In the genomic region with DNA sequence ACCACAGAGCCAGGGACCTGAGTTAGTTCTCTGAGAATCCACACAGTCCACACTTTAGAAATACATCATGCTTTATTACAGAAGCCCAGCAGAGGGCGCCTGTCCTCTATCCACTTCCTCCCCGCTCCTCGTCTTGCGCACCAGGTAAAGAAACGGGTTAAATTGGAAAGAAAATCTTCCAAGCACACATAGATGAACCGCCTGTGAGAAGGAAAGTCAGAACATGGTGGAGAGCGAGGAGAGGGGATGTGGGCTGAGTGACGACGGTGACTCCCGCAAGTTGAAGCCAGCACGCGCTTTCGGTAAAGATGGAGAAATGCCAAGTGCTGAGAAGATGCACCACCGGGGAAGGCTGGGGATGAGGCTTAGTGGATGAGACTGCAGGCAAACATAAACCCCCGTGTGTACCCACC, we compare ENCODE assay signal across 8 mouse cellular contexts. TPM values are rescaled to one million over a fixed set of nuclear protein-coding genes. Genes with fewer than 3 reads are reported as not detected.
A peak's percentile ranks its signal among the peaks of the same experiment; 100 is the strongest.
DNase-seq lines count a peak whose midpoint lies in the region; ATAC-seq and TF ChIP-seq lines count a peak whose summit lies in the region.

No protein-coding gene starts in this region.

- WGBS in intestine, postnatal 0 days: 2% methylated on average over 15 of the region's 15 CpGs
- WGBS in midbrain, embryonic 13.5 days: 3% methylated on average over 15 of the region's 15 CpGs

- peak; percentile 33 to 41 for DNase-seq in urinary bladder, adult 18-20 months (ENCODE audit: low spot score in 2 of 2)
- DNase-seq in urinary bladder, adult 2 months (ENCODE audit: low spot score): no peak
- DNase-seq in embryo, embryonic 10.5 days (ENCODE audit: low spot score): peak; percentile 87
- peak; percentile 28 for DNase-seq in gastrocnemius, postnatal 25 days
- peak; percentile 73 for DNase-seq in left cerebral cortex, postnatal 4 days
- DNase-seq in spleen, postnatal 36 days (ENCODE audit: low spot score in 2 of 2): peak; percentile 22 to 42

- no peaks in the 10 kb centered on the region for H3K4me1 ChIP-seq in intestine, postnatal 0 days (replicated peaks; ENCODE audit: control insufficient read depth, insufficient read depth, low read length)
- H3K4me1 ChIP-seq in midbrain, embryonic 13.5 days (replicated peaks): no peaks in the 10 kb centered on the region

- intact Hi-C loops in left cerebral cortex, postnatal 4 days (cut with DNase I): loop anchor here (5.0 kb wide), 1 partner anchor 92 kb away; no protein-coding TSS in a partner anchor

- H3K4me2 ChIP-seq in intestine, postnatal 0 days (replicated peaks; ENCODE audit: low read depth): peak overlapping the region; percentile 62
- peak overlapping the region; percentile 62 for H3K4me2 ChIP-seq in midbrain, embryonic 13.5 days (replicated peaks)

- H3K9ac ChIP-seq in intestine, postnatal 0 days (ENCODE audit: low read depth, low read length): no peak overlapping the region; the same call in 1 of the 2 replicates
- H3K9ac ChIP-seq in midbrain, embryonic 13.5 days (replicated peaks): peak overlapping the region; percentile 56

- H3K4me3 ChIP-seq in intestine, postnatal 0 days (ENCODE audit: low read depth, low read length): peak overlapping the region; percentile 36
- H3K4me3 ChIP-seq in midbrain, embryonic 13.5 days (replicated peaks): peak overlapping the region; percentile 37

- no peak overlapping the region for H3K27ac ChIP-seq in intestine, postnatal 0 days (ENCODE audit: low read depth, low read length)
- no peak overlapping the region for H3K27ac ChIP-seq in midbrain, embryonic 13.5 days

- TF ChIP-seq CTCF in intestine, postnatal 0 days (IDR thresholded peaks at IDR 0.05; ENCODE audit: low read depth): peak; percentile 91

- ATAC-seq in intestine, postnatal 0 days: 0 out of 2 replicates have a peak, but pooled peaks have one; percentile 16
- peak; percentile 62 for ATAC-seq in midbrain, embryonic 13.5 days

- no peaks in the 10 kb centered on the region for H3K27me3 ChIP-seq in intestine, postnatal 0 days (replicated peaks; ENCODE audit: control insufficient read depth, insufficient read depth, low read length)
- peaks cover 10% of the 10 kb centered on the region for H3K27me3 ChIP-seq in midbrain, embryonic 13.5 days

- H3K36me3 ChIP-seq in intestine, postnatal 0 days (ENCODE audit: control insufficient read depth, insufficient read depth): no peaks in the 10 kb centered on the region
- no peaks in the 10 kb centered on the region for H3K36me3 ChIP-seq in midbrain, embryonic 13.5 days

- H3K9me3 ChIP-seq in intestine, postnatal 0 days (ENCODE audit: control insufficient read depth): no peaks in the 10 kb centered on the region
- no peaks in the 10 kb centered on the region for H3K9me3 ChIP-seq in midbrain, embryonic 13.5 days

RNA-seq across cellular contexts. Expression of a gene that starts 7.8 kb away (rescaled TPM):
- 0.04 and 0.07 TPM in 2 replicates for polyA plus RNA-seq in urinary bladder, adult 2 months (2012; rRNA removed)
- total RNA-seq in gastrocnemius, postnatal 25 days (2021): not detected
- 2.8 and 16.7 TPM in 2 replicates for polyA plus RNA-seq in intestine, postnatal 0 days (2015; fragmentation: Nextera tagmentation; extraction: Ambion mirVana)
- total RNA-seq in left cerebral cortex, postnatal 4 days (2021): not detected
- not detected in 2 replicates for polyA plus RNA-seq in midbrain, embryonic 13.5 days (2015; fragmentation: Nextera tagmentation; extraction: Ambion mirVana)

RNA-seq across cellular contexts. Expression of a gene that starts 9.3 kb away (rescaled TPM):
- polyA plus RNA-seq in urinary bladder, adult 2 months (2012; rRNA removed): not detected in 2 replicates
- not detected for total RNA-seq in gastrocnemius, postnatal 25 days (2021)
- not detected in 2 replicates for polyA plus RNA-seq in intestine, postnatal 0 days (2015; fragmentation: Nextera tagmentation; extraction: Ambion mirVana)
- not detected for total RNA-seq in left cerebral cortex, postnatal 4 days (2021)
- polyA plus RNA-seq in midbrain, embryonic 13.5 days (2015; fragmentation: Nextera tagmentation; extraction: Ambion mirVana): not detected in 2 replicates

RNA-seq across cellular contexts. Expression of a gene that starts 31.7 kb away (rescaled TPM):
- 21.3 and 21.8 TPM in 2 replicates for polyA plus RNA-seq in urinary bladder, adult 2 months (2012; rRNA removed)
- 10 to 100 TPM in 1 of 2 experiments, 1 to 10 TPM in 1; 9.9 to 14.7 TPM for total RNA-seq in gastrocnemius, postnatal 25 days (2021)
- 6.0 and 6.3 TPM in 2 replicates for polyA plus RNA-seq in intestine, postnatal 0 days (2015; fragmentation: Nextera tagmentation; extraction: Ambion mirVana)
- 10 to 100 TPM; 51.5 to 53.3 TPM for total RNA-seq in left cerebral cortex, postnatal 4 days (2021)
- 13.0 and 15.1 TPM in 2 replicates for polyA plus RNA-seq in midbrain, embryonic 13.5 days (2015; fragmentation: Nextera tagmentation; extraction: Ambion mirVana)

RNA-seq across cellular contexts. Expression of a gene that starts 34.4 kb away (rescaled TPM):
- polyA plus RNA-seq in urinary bladder, adult 2 months (2012; rRNA removed): not detected in 2 replicates
- total RNA-seq in gastrocnemius, postnatal 25 days (2021): not detected
- polyA plus RNA-seq in intestine, postnatal 0 days (2015; fragmentation: Nextera tagmentation; extraction: Ambion mirVana): 0.99 and 1.0 TPM in 2 replicates
- total RNA-seq in left cerebral cortex, postnatal 4 days (2021): not detected
- polyA plus RNA-seq in midbrain, embryonic 13.5 days (2015; fragmentation: Nextera tagmentation; extraction: Ambion mirVana): not detected in 2 replicates

RNA-seq across cellular contexts. Expression of a gene that starts 37.8 kb away (rescaled TPM):
- 19.8 and 22.4 TPM in 2 replicates for polyA plus RNA-seq in urinary bladder, adult 2 months (2012; rRNA removed)
- 10 to 100 TPM; 14.7 to 15.3 TPM for total RNA-seq in gastrocnemius, postnatal 25 days (2021)
- polyA plus RNA-seq in intestine, postnatal 0 days (2015; fragmentation: Nextera tagmentation; extraction: Ambion mirVana): 16.9 and 18.1 TPM in 2 replicates
- total RNA-seq in left cerebral cortex, postnatal 4 days (2021): 10 to 100 TPM; 29.1 to 31.8 TPM
- 31.5 and 32.0 TPM in 2 replicates for polyA plus RNA-seq in midbrain, embryonic 13.5 days (2015; fragmentation: Nextera tagmentation; extraction: Ambion mirVana)
